Mouse (Mus musculus): Measurements from ENCODE around the gene Stn1.

DNA sequence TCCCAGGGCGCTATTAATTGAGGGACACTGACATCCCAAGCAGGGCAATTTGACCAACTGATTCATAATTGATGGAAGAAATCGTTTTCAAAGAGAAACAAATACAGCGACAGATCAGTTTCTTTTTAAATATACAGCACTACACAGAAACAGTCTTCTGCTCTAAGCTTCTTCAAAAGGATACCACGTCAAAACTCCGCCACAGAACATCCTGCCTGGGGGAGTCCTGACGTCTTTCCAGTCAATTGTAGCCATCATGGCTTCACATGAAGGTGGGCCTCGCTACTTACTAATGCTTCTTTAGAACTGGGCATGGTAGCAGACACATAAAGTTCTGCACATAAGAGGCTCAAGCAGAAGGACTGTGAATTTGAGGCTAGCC lies 26.0 kb downstream of the Stn1 start:
- TF ChIP-seq CTCF (IDR thresholded peaks at IDR 0.05; ENCODE audit: borderline replicate concordance, extremely low read depth, insufficient read depth, insufficient read length) (no peak), POLR2A (IDR thresholded peaks at IDR 0.05; ENCODE audit: borderline replicate concordance, extremely low read depth, insufficient read depth, insufficient read length, poor library complexity, severe bottlenecking) (no peak)

All from brain, embryonic 14.5 days (tissue).